ENCODE assay signal across 9 mouse cellular contexts in genomic region chr5:139724336-139725116, GRCm38 (mm10). TPM values are rescaled to one million over a fixed set of nuclear protein-coding genes. Genes with fewer than 3 reads are reported as not detected.
DNase-seq lines count a peak whose midpoint lies in the region; ATAC-seq lines count a peak whose summit lies in the region.
"Had no signal": no experiment of that assay in that cellular context is flagged by ENCODE, and none has a peak within 500 bp of the region (broad histone marks: within the 10 kb centered on the region; RNA-seq: fewer than 3 reads in every experiment).

No protein-coding gene starts in this region.

- peak; percentile 98 for DNase-seq in heart, adult 11 months
- no peak for DNase-seq in heart, adult 8-10 months (ENCODE audit: low spot score)
- peak; percentile 64 for DNase-seq in Muller cell, postnatal 12 days (ENCODE audit: inconsistent ontology term)
- DNase-seq in embryonic facial prominence, embryonic 10.5 days (ENCODE audit: low spot score) = peak; percentile 87
- DNase-seq in kidney, postnatal 4 days = peak; percentile 51 to 71
- no peak for DNase-seq in ovary, postnatal 14 days (ENCODE audit: low spot score)
- DNase-seq in frontal cortex, adult 2 months (ENCODE audit: extremely low spot score in 1 of 2, low spot score in 1 of 2) = no peak
- DNase-seq: thymus, adult 2 months had no signal

- H3K4me3 ChIP-seq in embryonic facial prominence, embryonic 10.5 days = peak overlapping the region; percentile 31

- 26% methylated on average over 10 of the region's 10 CpGs for WGBS in embryonic facial prominence, embryonic 10.5 days

- H3K9me3 ChIP-seq in embryonic facial prominence, embryonic 10.5 days = no peaks in the 10 kb centered on the region

- peaks cover 17% of the 10 kb centered on the region for H3K36me3 ChIP-seq in embryonic facial prominence, embryonic 10.5 days (replicated peaks)

- ATAC-seq in erythroblast, adult 5-6 weeks (replicated peaks; ENCODE audit: low FRiP score, poor library complexity, severe bottlenecking) = no peak

- H3K27me3 ChIP-seq in embryonic facial prominence, embryonic 10.5 days (replicated peaks; ENCODE audit: low read depth, poor library complexity, severe bottlenecking) = no peaks in the 10 kb centered on the region

- H3K4me1 ChIP-seq in embryonic facial prominence, embryonic 10.5 days = peaks cover 47% of the 10 kb centered on the region

- peak overlapping the region; percentile 86 for H3K27ac ChIP-seq in embryonic facial prominence, embryonic 10.5 days (replicated peaks)

RNA-seq across cellular contexts. Expression of gene Micall2, which starts 11.6 kb away (rescaled TPM):
- total RNA-seq in heart, adult 8-10 months (2022) = 1 to 10 TPM; 1.3 to 2.6 (median 1.9) TPM
- 8.6 and 10.5 TPM in 2 replicates for polyA plus RNA-seq in embryonic facial prominence, embryonic 10.5 days (2016; fragmentation: Nextera tagmentation; extraction: Ambion mirVana)
- 9.0 and 11.1 TPM in 2 replicates for total RNA-seq in erythroblast, adult 5-6 weeks (2015; ENCODE audit: low replicate concordance)
- 12.2 and 21.9 TPM in 2 replicates for total RNA-seq in erythroblast, adult 5-6 weeks (2017; ENCODE audit: low replicate concordance)
- 1.9 and 2.5 TPM in 2 replicates for polyA plus RNA-seq in frontal cortex, adult 2 months (2012; rRNA removed)

RNA-seq across cellular contexts. Expression of gene Ints1, which starts 50.9 kb away (rescaled TPM):
- total RNA-seq in heart, adult 8-10 months (2022) = 10 to 100 TPM; 39.2 to 43.9 (median 40.1) TPM
- polyA plus RNA-seq in embryonic facial prominence, embryonic 10.5 days (2016; fragmentation: Nextera tagmentation; extraction: Ambion mirVana) = 42.6 and 44.4 TPM in 2 replicates
- 21.3 and 30.7 TPM in 2 replicates for total RNA-seq in erythroblast, adult 5-6 weeks (2015; ENCODE audit: low replicate concordance)
- 10.9 and 28.0 TPM in 2 replicates for total RNA-seq in erythroblast, adult 5-6 weeks (2017; ENCODE audit: low replicate concordance)
- 70.4 and 73.5 TPM in 2 replicates for polyA plus RNA-seq in frontal cortex, adult 2 months (2012; rRNA removed)

Comparison
In these comparisons a context has a peak if more than half of its experiments do, and no peak if none do; other contexts are left out.
1. DNase-seq: peak in heart, adult 11 months (single experiment), Muller cell, postnatal 12 days (single experiment), embryonic facial prominence, embryonic 10.5 days (single experiment) and kidney, postnatal 4 days (2 of 2); none in heart, adult 8-10 months (single experiment), ovary, postnatal 14 days (single experiment) and frontal cortex, adult 2 months (0 of 2).